Mouse (Mus musculus): ENCODE measurements around the gene Zc2hc1c. TPM values are rescaled to one million over a fixed set of nuclear protein-coding genes. Genes with fewer than 3 reads are reported as not detected.

The Zc2hc1c gene
- total and polyA plus RNA-seq, 2 experiments = 0.48 to 0.92 TPM

GRCm38 (mm10) chr12:85263190-85263589 is 25.2 kb upstream of the Zc2hc1c start:
- TF ChIP-seq POLR2A (IDR thresholded peaks at IDR 0.05; ENCODE audit: extremely low read depth, insufficient read depth, low read length) = no peak
- TF ChIP-seq CTCF (IDR thresholded peaks at IDR 0.05; ENCODE audit: low read depth, low read length) = no peak
- Histone ChIP-seq H3K4me1 (ENCODE audit: control insufficient read depth, insufficient read depth, low read length) (no peaks in the 10 kb centered on the region), H3K4me3 (ENCODE audit: insufficient read depth, low read depth, low read length) (no peak overlapping the region), H3K36me3 (ENCODE audit: control insufficient read depth, insufficient read depth, low read length) (peaks cover 10% of the 10 kb centered on the region), H3K27ac (replicated peaks; ENCODE audit: insufficient read depth, low read depth, low read length) (no peak overlapping the region), H3K27me3 (ENCODE audit: control insufficient read depth, insufficient read depth, low read length) (no peaks in the 10 kb centered on the region), H3K9ac (ENCODE audit: low read depth, low read length) (no peak overlapping the region), H3K79me2 (ENCODE audit: control insufficient read depth, insufficient read depth, low read length) (no peaks in the 10 kb centered on the region)
- 90% methylated on average over 5 of the region's 5 CpGs for WGBS
- no peak for DNase-seq (ENCODE audit: extremely low read depth, low read depth, low spot score)

DNA sequence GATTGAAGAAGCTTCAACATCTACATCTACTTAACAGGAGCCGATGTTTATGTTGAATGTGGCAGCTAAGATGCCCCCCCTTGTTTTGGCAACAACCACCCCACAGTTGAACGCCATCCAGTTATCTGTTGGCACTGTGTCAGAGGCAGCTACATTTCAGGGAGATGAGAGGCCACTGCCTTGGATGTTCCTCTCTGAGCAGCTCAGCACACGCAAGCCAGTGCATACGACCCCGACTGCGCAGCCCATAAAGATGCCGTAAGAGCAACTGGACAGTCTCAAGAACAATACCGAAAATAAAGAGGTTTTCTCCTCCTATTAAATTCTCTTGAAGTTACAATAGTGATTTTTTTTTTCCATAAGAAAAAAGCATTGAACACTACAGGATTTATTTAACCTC is 23.9 kb upstream of the Zc2hc1c start:
- H3K27me3 ChIP-seq (ENCODE audit: control insufficient read depth, insufficient read depth, low read length) = no peaks in the 10 kb centered on the region
- no peak overlapping the region for H3K9ac ChIP-seq (ENCODE audit: low read depth, low read length)
- TF ChIP-seq POLR2A (IDR thresholded peaks at IDR 0.05; ENCODE audit: extremely low read depth, insufficient read depth, low read length) (no peak), CTCF (IDR thresholded peaks at IDR 0.05; ENCODE audit: low read depth, low read length) (no peak)
- WGBS = 85% methylated on average over 8 of the region's 8 CpGs
- H3K4me3 ChIP-seq (ENCODE audit: insufficient read depth, low read depth, low read length) = no peak overlapping the region
- H3K79me2 ChIP-seq (ENCODE audit: control insufficient read depth, insufficient read depth, low read length) = no peaks in the 10 kb centered on the region
- H3K4me1 ChIP-seq (ENCODE audit: control insufficient read depth, insufficient read depth, low read length) = no peaks in the 10 kb centered on the region
- DNase-seq (ENCODE audit: extremely low read depth, low read depth, low spot score) = no peak
- H3K27ac ChIP-seq (replicated peaks; ENCODE audit: insufficient read depth, low read depth, low read length) = no peak overlapping the region
- H3K36me3 ChIP-seq (ENCODE audit: control insufficient read depth, insufficient read depth, low read length) = peaks cover 8% of the 10 kb centered on the region

- TF ChIP-seq CTCF (IDR thresholded peaks at IDR 0.05; ENCODE audit: low read depth, low read length) = no peak
- no peak for TF ChIP-seq POLR2A (IDR thresholded peaks at IDR 0.05; ENCODE audit: extremely low read depth, insufficient read depth, low read length)
- no peaks in the 10 kb centered on the region for H3K4me1 ChIP-seq (ENCODE audit: control insufficient read depth, insufficient read depth, low read length)
- DNase-seq (ENCODE audit: extremely low read depth, low read depth, low spot score) = no peak
- WGBS = 81% methylated on average over 7 of the region's 7 CpGs
- no peak overlapping the region for H3K4me3 ChIP-seq (ENCODE audit: insufficient read depth, low read depth, low read length)
- H3K27ac ChIP-seq (replicated peaks; ENCODE audit: insufficient read depth, low read depth, low read length) = no peak overlapping the region
- no peaks in the 10 kb centered on the region for H3K27me3 ChIP-seq (ENCODE audit: control insufficient read depth, insufficient read depth, low read length)
- peaks cover 8% of the 10 kb centered on the region for H3K36me3 ChIP-seq (ENCODE audit: control insufficient read depth, insufficient read depth, low read length)
- no peak overlapping the region for H3K9ac ChIP-seq (ENCODE audit: low read depth, low read length)
- no peaks in the 10 kb centered on the region for H3K79me2 ChIP-seq (ENCODE audit: control insufficient read depth, insufficient read depth, low read length)
Measured at GRCm38 (mm10) chr12:85264940-85265339, 23.5 kb upstream of the Zc2hc1c start.

- TF ChIP-seq POLR2A (IDR thresholded peaks at IDR 0.05; ENCODE audit: extremely low read depth, insufficient read depth, low read length) = no peak
- no peak for TF ChIP-seq CTCF (IDR thresholded peaks at IDR 0.05; ENCODE audit: low read depth, low read length)
- WGBS = 88% methylated on average over 3 of the region's 3 CpGs
- Histone ChIP-seq H3K4me3 (ENCODE audit: insufficient read depth, low read depth, low read length) (no peak overlapping the region), H3K27me3 (ENCODE audit: control insufficient read depth, insufficient read depth, low read length) (no peaks in the 10 kb centered on the region), H3K9ac (ENCODE audit: low read depth, low read length) (no peak overlapping the region), H3K36me3 (ENCODE audit: control insufficient read depth, insufficient read depth, low read length) (peaks cover 3% of the 10 kb centered on the region; the same call in 1 of the 2 replicates), H3K27ac (replicated peaks; ENCODE audit: insufficient read depth, low read depth, low read length) (no peak overlapping the region), H3K4me1 (ENCODE audit: control insufficient read depth, insufficient read depth, low read length) (no peaks in the 10 kb centered on the region), H3K79me2 (ENCODE audit: control insufficient read depth, insufficient read depth, low read length) (no peaks in the 10 kb centered on the region)
- no peak for DNase-seq (ENCODE audit: extremely low read depth, low read depth, low spot score)
Measured at GRCm38 (mm10) chr12:85266248-85266647, 22.1 kb upstream of the Zc2hc1c start.

GRCm38 (mm10) chr12:85269821-85270220 is 18.6 kb upstream of the Zc2hc1c start:
- Histone ChIP-seq H3K79me2 (ENCODE audit: control insufficient read depth, insufficient read depth, low read length) (no peaks in the 10 kb centered on the region), H3K9ac (ENCODE audit: low read depth, low read length) (peak overlapping the region; percentile 79; the same call in 1 of the 2 replicates), H3K4me3 (ENCODE audit: insufficient read depth, low read depth, low read length) (peak overlapping the region; percentile 82; the same call in 1 of the 2 replicates), H3K4me1 (ENCODE audit: control insufficient read depth, insufficient read depth, low read length) (no peaks in the 10 kb centered on the region), H3K36me3 (ENCODE audit: control insufficient read depth, insufficient read depth, low read length) (peaks cover 3% of the 10 kb centered on the region; the same call in 1 of the 2 replicates), H3K27me3 (ENCODE audit: control insufficient read depth, insufficient read depth, low read length) (no peaks in the 10 kb centered on the region), H3K27ac (replicated peaks; ENCODE audit: insufficient read depth, low read depth, low read length) (no peak overlapping the region)
- TF ChIP-seq CTCF (IDR thresholded peaks at IDR 0.05; ENCODE audit: low read depth, low read length) (no peak), POLR2A (IDR thresholded peaks at IDR 0.05; ENCODE audit: extremely low read depth, insufficient read depth, low read length) (no peak)
- 54% methylated on average over 3 of the region's 3 CpGs for WGBS
- DNase-seq (ENCODE audit: extremely low read depth, low read depth, low spot score) = no peak

DNA sequence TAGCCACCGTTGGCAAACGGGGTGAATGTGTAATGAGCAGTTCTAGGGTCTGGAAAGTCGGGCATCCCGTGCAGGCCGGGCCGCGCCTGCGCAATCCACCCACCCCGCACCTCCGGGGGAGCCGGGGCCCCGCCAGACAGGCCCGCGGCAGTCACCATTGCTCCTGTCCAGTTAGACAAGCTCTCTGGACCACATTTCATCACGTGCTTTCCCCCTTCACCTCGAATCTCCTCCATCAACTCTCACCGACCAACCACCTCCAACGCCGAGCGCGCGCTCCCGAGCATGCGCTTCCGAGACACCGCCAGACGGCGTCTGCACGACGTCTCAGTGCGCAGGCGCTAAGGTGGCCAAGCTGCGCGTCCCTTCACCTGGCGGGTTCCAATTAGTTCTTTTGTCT is 18.1 kb upstream of the Zc2hc1c start, which contains the start of gene Mlh3:
TSS of gene Mlh3 (minus strand) at position 281 of the 400 bp plus-strand sequence.
- Histone ChIP-seq H3K4me1 (ENCODE audit: control insufficient read depth, insufficient read depth, low read length) (no peaks in the 10 kb centered on the region), H3K79me2 (ENCODE audit: control insufficient read depth, insufficient read depth, low read length) (no peaks in the 10 kb centered on the region), H3K36me3 (ENCODE audit: control insufficient read depth, insufficient read depth, low read length) (peaks cover 6% of the 10 kb centered on the region; the same call in 1 of the 2 replicates), H3K9ac (ENCODE audit: low read depth, low read length) (peak within 1 kb of the TSS; percentile 79), H3K27ac (replicated peaks; ENCODE audit: insufficient read depth, low read depth, low read length) (no peak within 1 kb of the TSS), H3K4me3 (ENCODE audit: insufficient read depth, low read depth, low read length) (peak within 1 kb of the TSS; percentile 82), H3K27me3 (ENCODE audit: control insufficient read depth, insufficient read depth, low read length) (no peaks in the 10 kb centered on the region)
- WGBS = under 1% methylated on average over 35 of the region's 35 CpGs
- TF ChIP-seq CTCF (IDR thresholded peaks at IDR 0.05; ENCODE audit: low read depth, low read length) = peak; percentile 55
- TF ChIP-seq POLR2A (IDR thresholded peaks at IDR 0.05; ENCODE audit: extremely low read depth, insufficient read depth, low read length) = peak; percentile 41; the same call in 1 of the 2 replicates
- peak; percentile 79 for DNase-seq (ENCODE audit: extremely low read depth, low read depth, low spot score)
